Mouse (Mus musculus) MEL (cell line): Measurements from ENCODE around the gene Impdh1. TPM values are rescaled to one million over a fixed set of nuclear protein-coding genes. Genes with fewer than 3 reads are reported as not detected.
A peak's percentile ranks its signal among the peaks of the same experiment; 100 is the strongest.

Experiments used
- DNase-seq: peaks from one replicate; pipeline ENCODE4 v3.0.0; 2011; ENCODE audit warnings: low read depth, low spot score
- H3K27ac ChIP-seq: 2 replicates; pipeline ENCODE4 v1.5.1; 2012; ENCODE audit warnings: low read depth, mild to moderate bottlenecking, control low read depth, low read length, moderate library complexity; ENCODE audit not compliant: control insufficient read depth
- H3K27me3 ChIP-seq, 2 experiments: fragments of 150-350 bp in 1 of 2; sonication (generic) in 1 of 2; 2 replicates each; pipeline ENCODE4 v1.6.1; 2012; ENCODE audit warnings: low read length in 2 of 2, mild to moderate bottlenecking in 2 of 2, improper control_type of control experiment in 1 of 2, moderate library complexity in 1 of 2; ENCODE audit not compliant: insufficient read depth in 2 of 2, control insufficient read depth in 1 of 2
- H3K36me3 ChIP-seq, 2 experiments: 2 replicates each; pipeline ENCODE4 v1.6.1; 2012 to 2014; ENCODE audit warnings: low read length in 2 of 2, improper control_type of control experiment in 1 of 2, inconsistent platforms in 1 of 2, mild to moderate bottlenecking in 1 of 2; ENCODE audit not compliant: insufficient read depth in 2 of 2, control insufficient read depth in 1 of 2
- H3K4me1 ChIP-seq, 2 experiments: fragments of 150-350 bp in 1 of 2; sonication (generic) in 1 of 2; 2 replicates each; pipeline ENCODE4 v1.6.1; 2012; ENCODE audit warnings: low read length in 2 of 2, improper control_type of control experiment in 1 of 2, mild to moderate bottlenecking in 1 of 2; ENCODE audit not compliant: insufficient read depth in 2 of 2, control insufficient read depth in 1 of 2
- H3K4me3 ChIP-seq, 2 experiments: fragments of 150-350 bp in 1 of 2; sonication (generic) in 1 of 2; 2 replicates each; pipeline ENCODE4 v1.5.1; 2012; ENCODE audit warnings: low read depth in 2 of 2, low read length in 2 of 2, mild to moderate bottlenecking in 2 of 2, moderate library complexity in 2 of 2, control low read depth in 1 of 2, improper control_type of control experiment in 1 of 2; ENCODE audit not compliant: control insufficient read depth in 1 of 2, insufficient read depth in 1 of 2
- H3K79me2 ChIP-seq: 2 replicates; pipeline ENCODE4 v1.6.1; 2012; ENCODE audit warnings: mild to moderate bottlenecking, low read length, moderate library complexity; ENCODE audit not compliant: control insufficient read depth, poor library complexity, insufficient read depth
- H3K9ac ChIP-seq: 2 replicates; pipeline ENCODE4 v1.6.1; 2012; ENCODE audit warnings: low read depth, mild to moderate bottlenecking, control low read depth, low read length, moderate library complexity; ENCODE audit not compliant: control insufficient read depth, poor library complexity, severe bottlenecking
- H3K9me3 ChIP-seq: fragments of 150-350 bp; sonication (generic); replicated peaks from 2 replicates; pipeline ENCODE4 v1.6.1; 2012; ENCODE audit warnings: mild to moderate bottlenecking, low read length, improper control_type of control experiment, moderate library complexity; ENCODE audit not compliant: insufficient read depth
- CHD1 ChIP-seq: IDR thresholded peaks from 2 replicates; pipeline ENCODE4 v1.6.1; 2012; ENCODE audit warnings: low read depth, mild to moderate bottlenecking, inconsistent platforms, low read length, improper control_type of control experiment
- CHD2 ChIP-seq: IDR thresholded peaks from 2 replicates; pipeline ENCODE4 v1.6.1; 2011; ENCODE audit warnings: low read length, improper control_type of control experiment
- CTCF ChIP-seq, 3 experiments: IDR thresholded peaks in 2 of 3; conservative IDR thresholded peaks in 1 of 3; 2 replicates each; pipeline ENCODE4 v1.5.1; 2011 to 2012; ENCODE audit warnings: low read length in 3 of 3, low read depth in 2 of 3, mild to moderate bottlenecking in 2 of 3, improper control_type of control experiment in 1 of 3, inconsistent platforms in 1 of 3, mixed read lengths in 1 of 3, moderate library complexity in 1 of 3; ENCODE audit not compliant: control insufficient read depth in 1 of 3, insufficient read depth in 1 of 3, poor library complexity in 1 of 3, severe bottlenecking in 1 of 3
- ELF1 ChIP-seq: IDR thresholded peaks from 2 replicates; pipeline ENCODE4 v1.6.1; 2014; ENCODE audit warnings: low read depth, mild to moderate bottlenecking, inconsistent platforms, low read length, improper control_type of control experiment, moderate library complexity
- EP300 ChIP-seq, 2 experiments: IDR thresholded peaks; 2 replicates each; pipeline ENCODE4 v1.6.1; 2011; ENCODE audit warnings: improper control_type of control experiment in 2 of 2, low read length in 2 of 2, low read depth in 1 of 2, mild to moderate bottlenecking in 1 of 2
- ETS1 ChIP-seq: IDR thresholded peaks from 2 replicates; pipeline ENCODE4 v1.6.1; 2012; ENCODE audit warnings: low read depth, mild to moderate bottlenecking, inconsistent platforms, low read length, improper control_type of control experiment, moderate library complexity
- GABPA ChIP-seq: IDR thresholded peaks from 2 replicates; pipeline ENCODE4 v1.6.1; 2012; ENCODE audit warnings: low read depth, mild to moderate bottlenecking, inconsistent platforms, low read length, improper control_type of control experiment, moderate library complexity
- HCFC1 ChIP-seq: IDR thresholded peaks from 2 replicates; pipeline ENCODE4 v1.6.1; 2012; ENCODE audit warnings: low read depth, mild to moderate bottlenecking, inconsistent platforms, low read length, improper control_type of control experiment, moderate library complexity
- JUND ChIP-seq: IDR thresholded peaks from 2 replicates; pipeline ENCODE4 v1.6.1; 2011; ENCODE audit warnings: low read depth, mild to moderate bottlenecking, improper control_type of control experiment, low read length
- MAFK ChIP-seq: IDR thresholded peaks from 2 replicates; pipeline ENCODE4 v1.6.1; 2011; ENCODE audit warnings: low read depth, mild to moderate bottlenecking, low read length, improper control_type of control experiment, borderline replicate concordance
- MAX ChIP-seq: IDR thresholded peaks from 2 replicates; pipeline ENCODE4 v1.6.1; 2011; ENCODE audit warnings: low read length, improper control_type of control experiment
- MYB ChIP-seq: IDR thresholded peaks from 2 replicates; pipeline ENCODE4 v1.6.1; 2011; ENCODE audit warnings: mild to moderate bottlenecking, low read depth, low read length, improper control_type of control experiment
- MYC ChIP-seq: IDR thresholded peaks from 2 replicates; pipeline ENCODE4 v1.6.1; 2011; ENCODE audit warnings: low read depth, mild to moderate bottlenecking, low read length, improper control_type of control experiment, moderate library complexity
- NELFE ChIP-seq: IDR thresholded peaks from 2 replicates; pipeline ENCODE4 v1.6.1; 2011; ENCODE audit warnings: low read depth, low read length, improper control_type of control experiment
- POLR2AphosphoS2 ChIP-seq: IDR thresholded peaks from 2 replicates; pipeline ENCODE4 v1.6.1; 2011; ENCODE audit warnings: low read length, improper control_type of control experiment
- RAD21 ChIP-seq: IDR thresholded peaks from 2 replicates; pipeline ENCODE4 v1.6.1; 2011; ENCODE audit warnings: mild to moderate bottlenecking, low read depth, low read length, improper control_type of control experiment
- SIN3A ChIP-seq: IDR thresholded peaks from 2 replicates; pipeline ENCODE4 v1.6.1; 2012; ENCODE audit warnings: low read length, improper control_type of control experiment, inconsistent platforms
- SMC3 ChIP-seq: IDR thresholded peaks from 2 replicates; pipeline ENCODE4 v1.6.1; 2011; ENCODE audit warnings: low read depth, low read length, improper control_type of control experiment
- TBP ChIP-seq: IDR thresholded peaks from 2 replicates; pipeline ENCODE4 v1.8.0; 2011; ENCODE audit warnings: low read depth, low read length, improper control_type of control experiment
- TCF12 ChIP-seq: IDR thresholded peaks from 2 replicates; pipeline ENCODE4 v1.6.1; 2014; ENCODE audit warnings: low read depth, mild to moderate bottlenecking, inconsistent platforms, low read length, improper control_type of control experiment, moderate library complexity
- UBTF ChIP-seq: IDR thresholded peaks from 2 replicates; pipeline ENCODE4 v1.6.1; 2012; ENCODE audit warnings: low read depth, mild to moderate bottlenecking, inconsistent platforms, low read length, improper control_type of control experiment, moderate library complexity, borderline replicate concordance; ENCODE audit not compliant: insufficient read depth
- USF1 ChIP-seq: IDR thresholded peaks from 2 replicates; pipeline ENCODE4 v1.6.1; 2014; ENCODE audit warnings: low read depth, mild to moderate bottlenecking, inconsistent platforms, low read length, improper control_type of control experiment, moderate library complexity
- USF2 ChIP-seq, 2 experiments: IDR thresholded peaks; 2 replicates each; pipeline ENCODE4 v1.6.1; 2011 to 2012; ENCODE audit warnings: improper control_type of control experiment in 2 of 2, low read length in 2 of 2, borderline replicate concordance in 1 of 2, inconsistent platforms in 1 of 2, low read depth in 1 of 2, mild to moderate bottlenecking in 1 of 2; ENCODE audit not compliant: insufficient read depth in 1 of 2
- ZC3H11A ChIP-seq: IDR thresholded peaks from 2 replicates; pipeline ENCODE4 v1.6.1; 2012; ENCODE audit warnings: low read depth, mild to moderate bottlenecking, inconsistent platforms, low read length, improper control_type of control experiment
- ZKSCAN1 ChIP-seq: IDR thresholded peaks from 2 replicates; pipeline ENCODE4 v1.6.1; 2012; ENCODE audit warnings: low read depth, mild to moderate bottlenecking, inconsistent platforms, low read length, improper control_type of control experiment, moderate library complexity
- polyA plus RNA-seq, 2 experiments: library from polyadenylated mRNA; stranded (reverse) in 1 of 2; unstranded in 1 of 2; fragments of >175 nt in 1 of 2; fragments of >200 nt in 1 of 2; gene quantifications; 2 replicates each; pipeline versions ENCODE4 v1.2.1 to v1.2.4; 2012; ENCODE audit warnings: low replicate concordance in 2 of 2, low read depth in 1 of 2; ENCODE audit not compliant: insufficient read length in 2 of 2, insufficient read depth in 1 of 2, missing spikeins in 1 of 2
- total RNA-seq: library from RNA; depleted of rRNA; stranded (reverse); fragments of 300-350 nt; gene quantifications from 2 replicates; pipeline ENCODE4 v1.2.3, GENCODE M21; 2012

Impdh1 gene
- total and polyA plus RNA-seq, 3 experiments = 15.3 to 55.1 TPM; not detected in 1

GRCm38 (mm10) chr6:29174368-29174767 lies 41.8 kb downstream of the Impdh1 start:
- no peaks in the 10 kb centered on the region for H3K9me3 ChIP-seq
- no peak for DNase-seq
- peaks cover 9 to 33% of the 10 kb centered on the region in 2 experiments for H3K27me3 ChIP-seq
- TF ChIP-seq MYC = no peak
- no peak for TF ChIP-seq JUND
- TF ChIP-seq MAFK = no peak
- TF ChIP-seq NELFE = no peak
- no peak for TF ChIP-seq ETS1
- TF ChIP-seq CHD2 = no peak
- no peak for TF ChIP-seq SIN3A
- no peak for TF ChIP-seq TBP
- no peak for TF ChIP-seq ZKSCAN1
- no peak for TF ChIP-seq POLR2AphosphoS2
- TF ChIP-seq ELF1 = no peak
- TF ChIP-seq HCFC1 = no peak
- H3K4me1 ChIP-seq = no peaks in the 10 kb centered on the region
- no peak overlapping the region for H3K9ac ChIP-seq
- H3K36me3 ChIP-seq = no peaks in the 10 kb centered on the region
- H3K4me3 ChIP-seq = no peak overlapping the region
- no peak overlapping the region for H3K27ac ChIP-seq
- no peaks in the 10 kb centered on the region for H3K79me2 ChIP-seq

DNA sequence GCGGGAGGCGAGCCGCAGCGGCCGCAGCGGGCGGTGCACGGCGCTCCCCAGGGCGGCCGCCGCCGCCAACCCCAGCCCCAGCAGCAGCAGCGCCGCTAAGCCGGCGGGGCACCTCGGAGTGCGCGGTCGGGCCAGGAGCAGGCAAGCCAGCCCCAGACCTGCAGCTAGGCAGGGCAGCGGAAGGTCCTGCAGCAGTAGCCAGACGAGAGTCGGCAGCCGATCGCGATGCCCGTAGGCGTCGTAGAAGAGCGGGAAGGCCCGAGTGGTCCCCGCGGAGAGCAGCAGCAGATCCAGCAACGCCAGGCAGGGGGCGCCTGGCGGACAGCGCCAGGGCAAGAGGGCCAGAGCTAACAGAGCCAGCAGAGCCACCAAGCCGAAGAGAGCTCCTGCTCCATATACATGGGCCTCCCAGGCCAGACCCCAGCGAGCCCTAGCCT lies 45.2 kb downstream of the Impdh1 start:
- no peaks in the 10 kb centered on the region for H3K9me3 ChIP-seq
- H3K36me3 ChIP-seq = no peaks in the 10 kb centered on the region
- no peaks in the 10 kb centered on the region for H3K79me2 ChIP-seq
- peaks cover 9 to 24% of the 10 kb centered on the region in 2 experiments for H3K27me3 ChIP-seq
- no peak overlapping the region for H3K27ac ChIP-seq
- H3K4me1 ChIP-seq = no peaks in the 10 kb centered on the region
- peak overlapping the region; percentile 56 for H3K9ac ChIP-seq
- TF ChIP-seq CTCF (IDR thresholded peaks at IDR 0.05 in 2 of 3, conservative IDR thresholded peaks at IDR 0.05 in 1 of 3; ENCODE audit: control insufficient read depth in 1 of 3, insufficient read depth in 1 of 3, low read depth in 2 of 3, low read length in 3 of 3, poor library complexity in 1 of 3, severe bottlenecking in 1 of 3) = peak; percentile 58 to 87 (median 75)
- no peak for TF ChIP-seq USF2 (IDR thresholded peaks at IDR 0.05; ENCODE audit: borderline replicate concordance in 1 of 2, insufficient read depth in 1 of 2, low read depth in 1 of 2, low read length in 2 of 2)
- TF ChIP-seq TCF12 = no peak
- TF ChIP-seq RAD21 = peak; percentile 40
- no peak for TF ChIP-seq MYC
- no peak for TF ChIP-seq SIN3A
- TF ChIP-seq EP300 (IDR thresholded peaks at IDR 0.05; ENCODE audit: low read depth in 1 of 2, low read length in 2 of 2) = no peak
- no peak for TF ChIP-seq MYB
- no peak for TF ChIP-seq MAFK
- peak; percentile 28; the same call in 1 of the 2 replicates for TF ChIP-seq ZC3H11A
- TF ChIP-seq POLR2AphosphoS2 = no peak
- peak; percentile 78 for TF ChIP-seq SMC3
- TF ChIP-seq ETS1 = no peak
- TF ChIP-seq CHD1 = no peak
- 0 out of 2 replicates have a peak, but pooled peaks have one; percentile 56 for TF ChIP-seq UBTF
- TF ChIP-seq USF1 = no peak
- no peak for TF ChIP-seq ELF1
- no peak for TF ChIP-seq GABPA
- TF ChIP-seq MAX = 0 out of 2 replicates have a peak, but pooled peaks have one; percentile 15
- TF ChIP-seq, all 39 proteins: peak for 6
- peak; percentile 81 for DNase-seq
- H3K4me3 ChIP-seq = peak overlapping the region; percentile 54 to 56; a peak in 3 of 4 replicates
